Mouse (Mus musculus): ENCODE measurements at regions not wholly inside any gene's neighbourhood (a gene's known extent, or its start where the extent isn't known, plus 50 kb on each side); places are given as distances from the start of the nearest gene placed in this dataset.
"Not testable (repeated sequence)": the region's sequence is repeated elsewhere in the genome, so short reads cannot be mapped to it uniquely, and the experiment has no call there.

- not testable (repeated sequence) for DNase-seq
These were observed 330.9 kb upstream of the B430218F22Rik start for GRCm38 (mm10) chr13:118055546-118055945.

DNA sequence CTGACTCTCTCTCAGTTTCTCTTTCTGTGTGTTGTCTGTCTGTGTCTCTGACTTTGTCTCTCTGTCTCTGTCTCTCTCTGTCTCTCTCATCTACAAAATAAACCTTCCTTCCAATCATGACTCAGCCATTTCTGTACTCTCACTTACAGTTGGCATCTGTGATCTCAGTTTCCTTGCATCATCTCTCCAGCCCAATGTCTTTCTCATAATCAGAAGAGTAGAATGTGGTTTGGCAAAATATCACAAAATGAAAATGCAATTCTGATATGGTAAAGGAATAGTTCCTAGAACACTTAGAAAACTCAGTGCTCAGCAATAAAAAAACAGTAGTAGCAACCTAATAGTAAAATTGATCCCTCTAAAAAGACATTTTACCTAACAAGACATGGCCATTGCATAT, 320.9 kb upstream of the B430218F22Rik start:
- DNase-seq = no peak

GRCm38 (mm10) chr13:118068038-118068437, 318.4 kb upstream of the B430218F22Rik start:
- peak; percentile 12 for DNase-seq

DNA sequence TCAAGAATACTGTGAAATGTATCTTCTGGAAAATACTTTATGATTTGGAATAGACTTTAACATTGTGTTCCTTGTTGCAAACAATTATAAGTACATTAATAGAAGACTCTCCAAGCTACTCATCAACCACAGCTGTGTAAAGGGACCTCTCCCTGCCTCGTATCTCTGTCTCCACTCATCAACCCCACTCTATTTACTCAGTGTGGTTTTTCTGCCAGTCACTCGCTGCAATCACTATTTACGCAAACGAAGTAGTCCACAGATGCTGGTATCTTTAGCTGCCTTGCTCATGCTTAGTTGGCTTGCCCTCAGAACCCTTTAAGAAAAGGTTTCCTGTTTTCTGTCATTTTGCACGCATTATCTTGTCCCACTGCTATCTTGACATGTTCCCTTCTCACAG, 300.1 kb upstream of the B430218F22Rik start:
- no peak for DNase-seq

DNA sequence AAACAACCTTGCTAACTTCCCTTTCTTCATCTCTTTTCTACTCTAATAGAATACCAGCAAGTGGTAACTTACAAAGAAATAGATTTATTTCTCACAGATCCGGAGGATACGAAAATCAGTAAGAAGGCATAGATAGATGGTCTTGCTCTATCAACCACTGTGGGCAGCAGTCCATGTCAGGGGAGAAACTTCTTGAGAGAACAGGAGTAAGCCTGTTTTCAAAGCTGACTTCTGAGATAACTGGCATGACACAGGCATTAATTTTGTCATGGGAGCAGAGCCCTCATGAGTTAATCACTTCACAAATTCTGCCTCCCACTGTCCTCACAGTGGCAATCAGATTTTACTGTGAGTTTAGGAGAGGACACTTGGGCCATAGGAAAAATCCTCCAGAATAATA, 299.5 kb upstream of the B430218F22Rik start:
- no peak for DNase-seq

DNA sequence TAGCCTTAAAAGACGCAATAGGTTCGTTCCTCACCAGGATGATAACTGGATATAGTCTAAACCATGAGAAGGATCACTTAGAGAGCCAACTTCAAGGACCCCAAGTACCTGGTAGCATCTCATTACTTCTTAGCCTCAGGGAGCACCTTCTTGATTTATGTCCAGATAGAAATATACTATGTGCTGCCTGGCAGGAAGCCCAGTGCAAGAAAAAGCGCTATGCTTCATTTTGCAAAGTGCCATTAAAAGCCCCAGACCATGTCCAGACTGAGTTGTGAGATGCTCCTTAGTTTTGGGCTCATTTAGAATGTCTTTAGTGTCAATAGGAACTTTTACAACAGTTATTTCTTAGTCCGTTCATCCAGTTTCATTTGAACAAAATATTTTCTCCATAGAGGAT, 298.3 kb upstream of the B430218F22Rik start:
- DNase-seq = no peak

DNA sequence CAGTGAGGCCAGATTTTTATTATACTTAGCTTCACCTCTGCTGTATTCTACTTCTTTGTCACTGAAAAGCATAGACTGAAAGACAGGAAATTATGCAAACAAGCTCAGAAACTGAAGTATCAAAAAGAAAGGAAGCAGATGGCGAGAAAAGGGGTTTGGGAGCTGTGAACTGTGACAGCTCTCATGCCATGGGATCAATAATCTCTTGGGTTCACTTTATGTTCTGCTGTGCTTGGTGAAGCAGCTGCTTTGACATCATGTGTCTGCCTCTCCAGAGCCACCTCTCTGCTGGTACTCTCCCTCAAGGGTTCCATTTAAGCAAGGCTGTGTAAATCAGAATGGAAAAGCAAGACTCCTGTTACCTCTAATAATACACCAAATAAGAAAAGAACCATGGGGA, 291.3 kb upstream of the B430218F22Rik start:
- DNase-seq = no peak

All from embryo, embryonic 11 days (tissue).